Mouse (Mus musculus) bone marrow macrophage, adult 2 months (primary cell): ENCODE measurements around the gene Ifi44.

Experiments
- CTCF ChIP-seq: IDR thresholded peaks from 2 replicates; pipeline ENCODE4 v1.5.1; 2012; ENCODE audit warnings: low read depth, mild to moderate bottlenecking, low read length, moderate library complexity
- POLR2A ChIP-seq: IDR thresholded peaks from 2 replicates; pipeline ENCODE4 v1.6.1; 2012; ENCODE audit warnings: mild to moderate bottlenecking, low read depth, low read length, borderline replicate concordance

DNA sequence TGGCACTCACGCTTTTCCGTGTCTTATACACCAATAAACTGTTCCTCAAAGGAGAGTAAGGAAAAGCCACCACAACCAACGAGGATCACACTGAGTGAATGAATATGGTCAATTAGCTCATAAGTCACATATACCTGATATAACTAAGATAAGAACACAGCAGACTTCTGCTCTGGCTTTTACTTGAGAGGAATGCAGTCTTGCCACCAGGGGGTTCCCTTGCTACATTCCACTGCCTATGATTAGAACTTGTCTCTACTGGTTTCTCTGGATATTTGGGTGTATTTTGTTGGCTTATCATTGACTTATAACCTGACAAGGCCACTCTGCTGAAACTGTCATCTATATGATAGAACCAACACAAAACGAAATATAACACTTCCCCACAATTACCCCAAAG, 25.3 kb upstream of the Ifi44 start:
- no peak for TF ChIP-seq POLR2A
- no peak for TF ChIP-seq CTCF
